Mouse (Mus musculus) stomach, embryonic 15.5 days (tissue): Measurements from ENCODE around the gene Cyp17a1. TPM values are rescaled to one million over a fixed set of nuclear protein-coding genes. Genes with fewer than 3 reads are reported as not detected.

Experiments used
- ATAC-seq: fragments of 200-750 bp; cut with Nextera tagmentation; 2 replicates; pipeline ENCODE4 v1.8.0; 2017; ENCODE audit warnings: low read depth, moderate number of reproducible peaks, moderate TSS enrichment; ENCODE audit not compliant: insufficient read depth, low FRiP score
- H3K27ac ChIP-seq: fragments of 300-500 bp; sonication (generic); 2 replicates; pipeline ENCODE4 v1.5.1; 2015; ENCODE audit warnings: mild to moderate bottlenecking, inconsistent platforms
- H3K27me3 ChIP-seq: fragments of 300-500 bp; sonication (generic); replicated peaks from 2 replicates; pipeline ENCODE4 v1.6.1; 2015; ENCODE audit warnings: inconsistent platforms
- H3K36me3 ChIP-seq: fragments of 300-500 bp; sonication (generic); 2 replicates; pipeline ENCODE4 v1.6.1; 2015; ENCODE audit warnings: inconsistent platforms
- H3K4me1 ChIP-seq: fragments of 300-500 bp; sonication (generic); 2 replicates; pipeline ENCODE4 v1.6.1; 2015; ENCODE audit warnings: inconsistent platforms
- H3K4me2 ChIP-seq: fragments of 300-500 bp; sonication (generic); 2 replicates; pipeline ENCODE4 v1.6.1; 2015; ENCODE audit warnings: mild to moderate bottlenecking, inconsistent platforms
- H3K4me3 ChIP-seq: fragments of 300-500 bp; sonication (generic); replicated peaks from 2 replicates; pipeline ENCODE4 v1.5.1; 2015; ENCODE audit warnings: inconsistent platforms
- H3K9ac ChIP-seq: fragments of 300-500 bp; sonication (generic); 2 replicates; pipeline ENCODE4 v1.6.1; 2015; ENCODE audit warnings: inconsistent platforms
- H3K9me3 ChIP-seq: fragments of 300-500 bp; sonication (generic); 2 replicates; pipeline ENCODE4 v1.6.1; 2016; ENCODE audit warnings: inconsistent platforms
- WGBS: fragments of 180-500 bp; shearing (Covaris S2); methylation state at CpG from one replicate; pipeline ENCODE4 v1.1.7; 2015; 5-methylcytosine and 5-hydroxymethylcytosine counted together
- polyA plus RNA-seq: library from polyadenylated mRNA; unstranded; fragments of >200 nt; fragmentation: Nextera tagmentation; extraction: Ambion mirVana; gene quantifications from 2 replicates; pipeline ENCODE4 v1.2.1, GENCODE M21; 2015

The Cyp17a1 gene
- polyA plus RNA-seq, 1 experiment from 2014 or later = not detected

DNA sequence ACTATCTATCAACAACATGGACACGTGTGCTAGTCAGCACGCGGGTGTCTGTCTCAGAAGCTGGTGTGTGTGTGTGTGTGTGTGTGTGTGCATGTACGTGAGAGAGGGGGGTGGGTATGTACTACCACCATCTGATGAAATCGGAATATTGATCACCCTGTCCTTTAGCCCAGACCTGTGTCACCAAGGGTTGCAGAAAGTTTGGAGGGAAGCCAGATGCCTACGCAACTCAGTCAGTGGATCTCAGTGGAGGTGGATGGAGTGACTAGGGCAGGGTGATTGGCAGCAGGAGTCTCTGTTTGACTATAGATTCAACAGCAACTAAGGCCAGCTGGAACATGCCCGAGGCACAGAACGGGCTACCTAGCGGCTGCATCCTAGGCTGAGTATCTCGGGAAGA is 4.7 kb downstream of the Cyp17a1 start:
- H3K4me3 ChIP-seq = no peak overlapping the region
- no peaks in the 10 kb centered on the region for H3K4me1 ChIP-seq
- peak; percentile 19; the same call in 1 of the 2 replicates for ATAC-seq

DNA sequence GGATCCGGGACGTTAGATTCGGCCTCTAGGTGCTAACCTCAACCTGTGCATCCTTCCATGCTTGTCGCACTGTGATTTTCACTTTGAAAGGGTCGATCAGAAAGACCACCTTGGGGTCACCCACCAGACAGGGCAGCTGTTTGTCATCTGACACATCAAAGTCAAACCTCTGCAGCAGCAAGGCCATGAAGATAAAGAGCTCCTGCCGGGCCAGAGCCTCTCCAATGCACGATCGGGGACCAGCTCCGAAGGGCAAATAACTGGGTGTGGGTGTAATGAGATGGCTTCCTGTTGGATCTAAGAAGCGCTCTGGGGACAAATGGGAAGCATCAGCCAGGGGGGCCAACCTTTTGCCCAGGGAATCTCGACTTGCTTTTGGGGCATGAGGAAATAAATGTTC is 5.7 kb downstream of the Cyp17a1 start:
- 0 out of 2 replicates have a peak, but pooled peaks cover 4% of the 10 kb centered on the region for H3K27me3 ChIP-seq
- H3K4me2 ChIP-seq = no peak overlapping the region
- no peak overlapping the region for H3K27ac ChIP-seq
- WGBS = 37% methylated on average over 11 of the region's 11 CpGs
- H3K9me3 ChIP-seq = no peaks in the 10 kb centered on the region
- H3K36me3 ChIP-seq = no peaks in the 10 kb centered on the region
- no peak overlapping the region for H3K9ac ChIP-seq
- no peaks in the 10 kb centered on the region for H3K4me1 ChIP-seq
- no peak for ATAC-seq
- H3K4me3 ChIP-seq = no peak overlapping the region

More for the DNA sequence above, 4.7 kb downstream of the Cyp17a1 start:
- Histone ChIP-seq H3K36me3 (no peaks in the 10 kb centered on the region), H3K9ac (no peak overlapping the region), H3K27me3 (0 out of 2 replicates have a peak, but pooled peaks cover 4% of the 10 kb centered on the region), H3K27ac (no peak overlapping the region), H3K4me2 (no peak overlapping the region), H3K9me3 (no peaks in the 10 kb centered on the region)
- 76% methylated on average over 10 of the region's 10 CpGs for WGBS

DNA sequence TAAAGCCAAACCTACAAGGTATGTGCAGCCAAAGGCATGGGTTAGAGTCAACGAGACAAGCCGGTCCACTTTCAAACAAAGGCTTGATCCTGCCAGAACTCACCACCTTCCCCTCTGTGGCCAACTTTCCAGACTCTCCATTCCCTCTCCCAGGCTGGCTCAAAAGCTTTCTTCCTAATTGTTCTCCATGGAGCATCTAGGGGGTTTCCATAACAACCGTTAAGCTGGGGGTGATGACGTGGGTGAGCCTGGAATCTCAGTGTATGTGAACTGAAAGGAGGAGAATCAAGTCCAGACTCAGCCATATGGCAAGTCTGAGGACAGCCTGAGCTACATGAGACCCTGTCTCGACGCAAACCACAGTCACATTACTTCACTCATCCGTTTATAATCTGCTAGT is 7.5 kb downstream of the Cyp17a1 start:
- WGBS = 60% methylated on average over 7 of the region's 7 CpGs
- Histone ChIP-seq H3K4me3 (no peak overlapping the region), H3K4me2 (no peak overlapping the region), H3K27me3 (no peaks in the 10 kb centered on the region), H3K9ac (no peak overlapping the region), H3K4me1 (no peaks in the 10 kb centered on the region), H3K9me3 (no peaks in the 10 kb centered on the region), H3K36me3 (no peaks in the 10 kb centered on the region), H3K27ac (no peak overlapping the region)
- no peak for ATAC-seq

DNA sequence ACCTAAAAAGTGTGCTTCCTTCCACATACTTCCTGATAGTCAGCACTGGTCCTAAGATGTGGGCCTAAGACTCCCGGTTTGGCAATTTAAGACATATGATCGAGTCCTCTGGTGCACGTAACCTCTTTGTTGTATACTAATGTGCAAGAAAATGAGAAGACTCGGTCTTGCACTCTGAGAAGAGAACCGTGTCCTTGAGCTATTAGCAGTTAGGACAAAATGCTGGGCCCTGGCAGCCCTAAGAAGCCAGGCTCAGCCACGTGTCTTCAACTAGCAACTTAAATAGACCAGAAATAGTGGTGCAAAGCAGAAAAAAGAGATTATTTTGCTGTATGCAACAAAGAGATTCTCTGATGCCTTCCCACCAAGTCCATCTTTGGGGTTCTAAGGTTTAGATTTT is 10.2 kb downstream of the Cyp17a1 start:
- Histone ChIP-seq H3K27me3 (no peaks in the 10 kb centered on the region), H3K36me3 (no peaks in the 10 kb centered on the region), H3K4me1 (no peaks in the 10 kb centered on the region), H3K4me3 (no peak overlapping the region), H3K27ac (no peak overlapping the region), H3K9me3 (no peaks in the 10 kb centered on the region), H3K9ac (no peak overlapping the region), H3K4me2 (no peak overlapping the region)
- no peak for ATAC-seq
- 83% methylated on average over 6 of the region's 6 CpGs for WGBS

DNA sequence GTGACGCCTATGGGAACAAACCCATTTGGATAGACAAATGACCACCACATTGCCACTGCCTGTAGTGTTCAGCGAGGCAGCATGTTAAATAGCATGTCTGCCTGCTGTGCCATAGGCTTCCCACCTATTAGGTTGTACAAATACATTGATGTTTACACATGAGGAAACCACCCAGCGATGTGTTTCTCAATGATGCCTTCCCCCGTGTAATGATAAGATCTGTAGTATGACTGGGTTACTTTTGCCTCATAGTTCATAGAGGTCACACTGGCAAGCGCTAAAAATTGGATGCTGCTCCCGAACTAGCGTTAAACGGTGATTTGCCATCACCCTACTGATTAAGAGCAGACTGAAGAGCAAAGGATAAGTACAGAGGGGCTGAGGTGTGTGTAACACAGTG is 10.8 kb downstream of the Cyp17a1 start:
- Histone ChIP-seq H3K27ac (no peak overlapping the region), H3K4me1 (no peaks in the 10 kb centered on the region), H3K36me3 (0 out of 2 replicates have a peak, but pooled peaks cover 2% of the 10 kb centered on the region), H3K9me3 (no peaks in the 10 kb centered on the region), H3K4me3 (no peak overlapping the region), H3K27me3 (no peaks in the 10 kb centered on the region), H3K9ac (no peak overlapping the region), H3K4me2 (no peak overlapping the region)
- 66% methylated on average over 8 of the region's 8 CpGs for WGBS
- ATAC-seq = no peak

DNA sequence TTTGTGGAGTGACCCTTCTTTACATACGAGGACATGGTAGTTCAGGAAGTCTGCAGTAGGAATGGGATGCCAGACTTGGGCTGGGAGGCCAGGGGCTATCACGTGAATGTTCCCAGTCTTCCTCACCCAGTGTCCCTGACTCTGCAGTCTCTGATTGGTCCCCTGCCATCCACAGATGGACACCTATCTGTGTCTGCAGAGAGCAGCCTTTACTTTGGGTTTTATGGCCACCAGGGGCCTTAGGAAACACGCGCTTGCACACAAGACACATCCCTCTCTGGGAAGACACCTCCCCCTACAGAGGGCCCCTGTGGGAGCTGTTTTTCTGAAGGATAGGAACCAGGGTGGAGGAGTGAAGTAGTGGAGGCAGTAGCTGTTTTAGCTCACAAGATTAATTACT is 11.5 kb downstream of the Cyp17a1 start:
- H3K27ac ChIP-seq = no peak overlapping the region
- 56% methylated on average over 4 of the region's 4 CpGs for WGBS
- no peak for ATAC-seq

DNA sequence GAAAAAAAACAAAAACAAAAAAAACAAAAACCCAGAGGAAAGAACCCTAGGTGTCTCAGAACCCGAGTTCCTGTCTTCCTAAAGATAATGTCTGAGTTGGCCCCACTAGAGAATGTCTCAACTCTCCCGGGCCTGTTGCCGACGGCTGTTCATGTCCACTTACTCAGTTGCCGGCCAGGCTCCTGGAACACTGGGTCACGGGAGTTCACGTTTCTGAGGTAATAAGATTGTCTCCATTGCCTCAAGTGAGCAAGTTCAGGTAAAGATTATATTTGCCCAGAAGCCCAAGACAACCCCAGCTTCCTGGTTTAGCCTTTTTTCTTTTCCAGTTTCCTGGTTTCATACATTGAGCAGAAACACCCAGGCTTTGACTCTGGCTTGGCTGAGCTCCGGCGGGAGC is 14.1 kb downstream of the Cyp17a1 start:
- Histone ChIP-seq H3K4me3 (no peak overlapping the region), H3K36me3 (peaks cover 32% of the 10 kb centered on the region), H3K9me3 (no peaks in the 10 kb centered on the region), H3K27ac (no peak overlapping the region), H3K4me2 (no peak overlapping the region), H3K27me3 (no peaks in the 10 kb centered on the region), H3K4me1 (no peaks in the 10 kb centered on the region), H3K9ac (no peak overlapping the region)
- 81% methylated on average over 9 of the region's 9 CpGs for WGBS
- ATAC-seq = no peak

More for the DNA sequence above, 11.5 kb downstream of the Cyp17a1 start:
- Histone ChIP-seq H3K36me3 (peaks cover 9% of the 10 kb centered on the region), H3K4me3 (no peak overlapping the region), H3K9ac (no peak overlapping the region), H3K27me3 (no peaks in the 10 kb centered on the region), H3K4me1 (no peaks in the 10 kb centered on the region), H3K4me2 (no peak overlapping the region), H3K9me3 (no peaks in the 10 kb centered on the region)

DNA sequence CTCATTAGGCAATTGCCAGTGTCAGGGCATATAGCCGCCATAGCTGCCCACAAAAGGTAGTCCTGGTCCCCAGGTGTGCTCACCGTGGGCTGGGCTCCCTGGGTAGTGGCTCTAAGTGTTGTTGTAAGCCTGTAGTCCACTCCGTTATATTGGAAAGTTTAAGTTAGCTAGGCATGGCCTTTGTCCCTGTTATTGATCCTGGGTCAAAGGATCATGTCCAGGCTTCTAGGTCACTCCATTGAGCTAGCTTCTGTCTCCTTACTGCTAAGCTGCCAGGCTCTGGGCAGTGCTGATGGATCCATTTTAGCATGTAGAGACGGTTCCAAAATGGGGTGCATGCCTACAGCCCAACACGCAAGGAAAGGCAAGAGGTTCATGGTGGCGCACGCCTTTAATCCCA is 14.6 kb downstream of the Cyp17a1 start:
- H3K27ac ChIP-seq = no peak overlapping the region
- no peak for ATAC-seq
- H3K36me3 ChIP-seq = peaks cover 38% of the 10 kb centered on the region
- no peaks in the 10 kb centered on the region for H3K9me3 ChIP-seq
- H3K4me1 ChIP-seq = no peaks in the 10 kb centered on the region
- no peaks in the 10 kb centered on the region for H3K27me3 ChIP-seq
- no peak overlapping the region for H3K4me2 ChIP-seq
- no peak overlapping the region for H3K9ac ChIP-seq
- 94% methylated on average over 7 of the region's 7 CpGs for WGBS
- no peak overlapping the region for H3K4me3 ChIP-seq

DNA sequence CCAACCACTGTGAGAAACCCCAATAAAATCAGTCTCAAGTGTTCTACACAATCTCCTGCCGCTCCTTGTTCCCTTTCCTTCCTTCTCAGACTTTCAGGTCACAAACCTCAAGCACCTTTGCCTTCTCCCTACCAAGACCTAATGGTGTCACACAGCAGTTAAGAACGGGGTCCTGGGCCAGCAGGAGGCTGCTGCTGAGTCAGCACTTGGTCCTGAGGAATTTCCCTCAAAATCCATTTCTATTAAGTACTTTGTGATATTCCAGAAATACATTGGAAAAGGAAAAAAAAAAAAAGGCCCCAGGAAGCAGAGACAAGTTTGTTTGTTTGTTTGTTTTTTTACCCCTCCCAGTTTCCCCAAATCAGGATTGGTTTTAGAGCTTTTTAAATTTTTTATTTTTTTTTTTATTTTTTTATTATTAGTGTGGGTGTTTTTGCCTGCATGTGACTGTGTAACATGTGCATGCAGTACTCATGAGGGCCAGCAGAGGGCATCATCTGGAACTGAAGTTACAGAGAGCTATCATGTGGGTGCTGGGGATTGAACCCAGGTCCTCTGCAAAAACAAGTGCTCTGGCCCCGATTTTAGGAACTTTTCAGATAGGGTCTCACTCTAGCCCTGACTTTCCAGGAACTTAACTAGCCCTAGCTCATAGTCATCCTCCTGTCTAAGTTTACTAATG is 15.5 kb downstream of the Cyp17a1 start:
- no peak for ATAC-seq
- Histone ChIP-seq H3K27me3 (no peaks in the 10 kb centered on the region), H3K4me2 (no peak overlapping the region), H3K36me3 (peaks cover 43% of the 10 kb centered on the region), H3K9ac (no peak overlapping the region), H3K4me3 (no peak overlapping the region), H3K9me3 (no peaks in the 10 kb centered on the region), H3K4me1 (no peaks in the 10 kb centered on the region), H3K27ac (no peak overlapping the region)
- WGBS = 83% methylated on average over 3 of the region's 3 CpGs

DNA sequence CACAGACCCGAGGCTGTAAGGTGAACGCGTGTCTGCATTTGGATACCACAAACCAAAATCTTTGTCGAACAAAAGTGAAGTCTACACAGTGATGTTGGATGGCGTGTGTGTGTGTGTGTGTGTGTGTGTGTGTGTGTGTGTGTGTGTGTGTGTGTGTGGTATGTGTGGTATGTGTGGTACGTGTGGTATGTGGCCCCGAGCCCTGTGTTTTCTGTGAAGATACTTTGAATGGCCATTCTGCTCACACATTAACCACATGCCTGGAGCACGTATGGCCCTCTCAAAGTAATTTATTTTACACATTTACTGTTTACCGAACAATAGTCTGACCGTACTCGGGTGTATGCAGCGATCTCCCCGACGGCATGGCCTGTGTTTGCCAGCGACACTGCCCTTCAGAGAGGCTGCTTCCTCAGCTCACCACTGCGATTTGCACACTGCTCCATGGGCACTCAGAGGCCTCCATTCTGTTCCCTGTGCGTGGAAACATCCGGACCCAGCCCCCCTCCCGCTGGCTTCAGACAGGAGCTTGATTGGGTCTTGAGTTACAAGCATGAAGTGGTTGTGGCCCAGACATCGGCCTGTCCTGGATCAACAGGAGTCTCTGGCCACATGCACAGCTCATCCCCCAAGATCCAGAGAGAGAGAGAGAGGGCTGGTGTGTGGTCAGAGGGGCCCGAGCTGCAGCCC is 16.7 kb downstream of the Cyp17a1 start:
- Histone ChIP-seq H3K4me1 (no peaks in the 10 kb centered on the region), H3K36me3 (peaks cover 50% of the 10 kb centered on the region), H3K9ac (no peak overlapping the region), H3K4me3 (no peak overlapping the region), H3K27me3 (no peaks in the 10 kb centered on the region), H3K9me3 (no peaks in the 10 kb centered on the region), H3K4me2 (no peak overlapping the region), H3K27ac (no peak overlapping the region)
- WGBS = 87% methylated on average over 21 of the region's 21 CpGs
- ATAC-seq = no peak

DNA sequence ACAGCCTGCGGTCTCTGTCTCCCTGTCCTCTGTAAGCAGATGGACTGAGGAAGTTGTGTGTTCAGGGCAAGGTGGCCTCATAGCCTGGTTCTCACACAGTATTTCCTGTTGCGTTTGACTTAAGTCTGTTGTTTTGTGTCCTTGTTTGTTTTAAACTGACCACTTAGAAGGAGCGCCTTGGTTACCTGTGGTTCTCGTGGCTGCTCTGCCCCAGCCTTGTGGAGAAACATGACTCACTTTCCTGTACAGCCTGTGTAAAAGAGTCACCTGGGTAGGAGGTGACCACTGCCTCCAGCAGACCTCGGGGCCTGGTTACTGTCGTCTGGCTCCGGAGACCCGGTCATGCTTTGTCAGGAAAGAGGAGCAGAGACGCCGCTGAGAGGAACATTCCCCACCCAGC is 17.3 kb downstream of the Cyp17a1 start:
- Histone ChIP-seq H3K36me3 (peaks cover 50% of the 10 kb centered on the region), H3K4me1 (no peaks in the 10 kb centered on the region), H3K4me2 (no peak overlapping the region), H3K9ac (no peak overlapping the region), H3K4me3 (no peak overlapping the region), H3K9me3 (no peaks in the 10 kb centered on the region), H3K27me3 (no peaks in the 10 kb centered on the region), H3K27ac (no peak overlapping the region)
- ATAC-seq = no peak
- 87% methylated on average over 10 of the region's 10 CpGs for WGBS

DNA sequence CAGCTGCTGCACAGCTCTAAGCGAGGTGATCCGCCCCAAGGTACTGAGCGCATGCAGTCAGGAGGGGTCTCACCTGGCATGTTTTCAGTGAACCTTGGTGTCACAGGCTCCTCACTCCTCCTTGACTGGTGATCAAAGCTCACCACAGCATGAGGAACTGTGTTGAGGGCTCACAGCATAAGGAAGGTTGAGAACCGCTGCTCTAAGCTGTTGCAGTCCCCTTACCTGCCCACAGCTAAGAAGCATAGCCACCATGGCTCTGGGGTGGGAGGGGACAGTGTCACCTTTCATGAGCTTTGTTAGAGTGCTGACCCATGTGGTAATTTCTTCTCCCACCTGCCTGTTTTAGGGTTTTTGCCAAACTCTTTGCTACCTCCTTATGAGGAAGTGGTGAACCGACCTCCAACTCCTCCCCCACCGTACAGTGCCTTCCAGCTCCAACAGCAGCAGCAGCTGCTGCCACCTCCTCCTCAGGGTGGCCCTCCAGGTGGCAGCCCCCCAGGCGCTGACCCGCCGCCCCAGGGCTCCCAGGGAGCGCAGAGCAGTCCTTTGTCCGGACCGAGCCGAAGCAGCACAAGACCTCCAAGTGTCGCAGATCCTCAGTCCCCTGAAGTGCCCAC is 19.2 kb downstream of the Cyp17a1 start:
- no peak overlapping the region for H3K27ac ChIP-seq
- H3K4me3 ChIP-seq = no peak overlapping the region
- H3K9me3 ChIP-seq = no peaks in the 10 kb centered on the region
- no peaks in the 10 kb centered on the region for H3K4me1 ChIP-seq
- H3K9ac ChIP-seq = no peak overlapping the region
- peaks cover 50% of the 10 kb centered on the region for H3K36me3 ChIP-seq
- H3K27me3 ChIP-seq = no peaks in the 10 kb centered on the region
- H3K4me2 ChIP-seq = no peak overlapping the region
- no peak for ATAC-seq
- 92% methylated on average over 14 of the region's 14 CpGs for WGBS
